Mouse (Mus musculus) forebrain, embryonic 12.5 days (tissue): ENCODE data around the gene Kncn. TPM values are rescaled to one million over a fixed set of nuclear protein-coding genes. Genes with fewer than 3 reads are reported as not detected.
A peak's percentile ranks its signal among the peaks of the same experiment; 100 is the strongest.

Experiments used
- ATAC-seq: fragments of 200-750 bp; cut with Nextera tagmentation; 2 replicates; pipeline ENCODE4 v1.8.0; 2017; ENCODE audit warnings: moderate TSS enrichment; ENCODE audit not compliant: low FRiP score
- H3K27ac ChIP-seq: fragments of 300-500 bp; sonication (generic); 2 replicates; pipeline ENCODE4 v1.5.1; 2016; ENCODE audit warnings: mild to moderate bottlenecking
- H3K27me3 ChIP-seq: fragments of 300-500 bp; sonication (generic); 2 replicates; pipeline ENCODE4 v1.6.1; 2016; ENCODE audit warnings: mild to moderate bottlenecking
- H3K36me3 ChIP-seq: fragments of 300-500 bp; sonication (generic); replicated peaks from 2 replicates; pipeline ENCODE4 v1.6.1; 2016; ENCODE audit warnings: mild to moderate bottlenecking
- H3K4me1 ChIP-seq: fragments of 300-500 bp; sonication (generic); 2 replicates; pipeline ENCODE4 v1.6.1; 2016
- H3K4me2 ChIP-seq: fragments of 300-500 bp; sonication (generic); 2 replicates; pipeline ENCODE4 v1.6.1; 2016; ENCODE audit warnings: mild to moderate bottlenecking, moderate library complexity
- H3K4me3 ChIP-seq: fragments of 300-500 bp; sonication (generic); replicated peaks from 2 replicates; pipeline ENCODE4 v1.5.1; 2016; ENCODE audit warnings: mild to moderate bottlenecking
- H3K9ac ChIP-seq: fragments of 300-500 bp; sonication (generic); 2 replicates; pipeline ENCODE4 v1.6.1; 2016; ENCODE audit warnings: mild to moderate bottlenecking
- H3K9me3 ChIP-seq: fragments of 300-500 bp; sonication (generic); 2 replicates; pipeline ENCODE4 v1.6.1; 2016
- WGBS: fragments of 180-500 bp; shearing (Covaris S2); methylation state at CpG from one replicate; pipeline ENCODE4 v1.1.7; 2016; 5-methylcytosine and 5-hydroxymethylcytosine counted together
- polyA plus RNA-seq: library from polyadenylated mRNA; unstranded; fragments of >200 nt; fragmentation: Nextera tagmentation; extraction: Ambion mirVana; gene quantifications from 2 replicates; pipeline ENCODE4 v1.2.1, GENCODE M21; 2016

Kncn gene
- polyA plus RNA-seq, 1 experiment from 2014 or later = not detected

DNA sequence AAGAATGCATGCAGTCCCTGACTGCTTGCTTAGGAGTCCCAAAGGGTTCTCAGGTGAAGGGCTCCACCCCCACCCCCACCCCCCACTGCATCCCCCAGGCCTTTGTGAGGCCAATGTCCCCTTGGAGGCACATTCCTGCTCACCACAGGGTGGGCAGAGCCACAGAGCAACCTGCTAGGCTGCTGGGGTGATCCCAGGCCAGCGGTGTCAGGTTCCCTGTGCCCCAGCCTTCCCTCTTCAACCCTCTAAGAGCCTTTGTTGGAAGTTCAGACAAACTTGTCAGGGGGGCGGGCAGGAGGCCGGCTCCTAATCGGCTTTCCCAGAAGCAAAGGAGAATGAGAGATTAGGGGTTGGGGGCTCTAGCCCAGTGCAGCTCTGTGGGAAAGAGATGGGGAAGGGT lies 27.4 kb downstream of the Kncn start:
- peaks cover 69% of the 10 kb centered on the region for H3K27me3 ChIP-seq
- ATAC-seq = no peak
- peaks cover 19% of the 10 kb centered on the region for H3K4me1 ChIP-seq
- H3K9me3 ChIP-seq = no peaks in the 10 kb centered on the region
- no peaks in the 10 kb centered on the region for H3K36me3 ChIP-seq
- no peak overlapping the region for H3K4me2 ChIP-seq
- H3K27ac ChIP-seq = no peak overlapping the region
- WGBS = 3% methylated on average over 4 of the region's 4 CpGs
- no peak overlapping the region for H3K9ac ChIP-seq
- H3K4me3 ChIP-seq = no peak overlapping the region

DNA sequence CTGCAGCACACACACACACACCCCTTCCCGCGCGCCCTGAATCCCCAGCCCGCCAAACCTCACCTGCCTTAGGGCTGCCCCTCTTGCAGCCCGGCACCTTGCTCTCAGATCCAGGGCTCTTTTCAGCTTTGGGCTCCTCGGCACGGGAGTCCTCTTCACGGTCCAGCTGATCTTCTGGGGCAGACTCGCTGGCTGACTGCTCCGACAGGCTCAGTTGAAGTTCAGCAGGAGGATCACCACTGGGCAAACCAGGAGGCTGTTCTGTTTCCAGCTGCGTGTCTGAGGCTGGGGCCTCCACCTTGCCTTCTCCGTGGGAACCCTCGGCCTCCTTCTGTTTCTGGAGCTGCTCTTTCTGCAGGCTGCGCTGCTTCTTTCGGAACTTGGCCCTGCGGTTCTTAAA lies 35.7 kb downstream of the Kncn start:
- Histone ChIP-seq H3K4me3 (no peak overlapping the region), H3K4me1 (peaks cover 3% of the 10 kb centered on the region), H3K27me3 (peaks cover 96% of the 10 kb centered on the region), H3K36me3 (no peaks in the 10 kb centered on the region), H3K27ac (no peak overlapping the region), H3K9me3 (no peaks in the 10 kb centered on the region), H3K4me2 (no peak overlapping the region), H3K9ac (no peak overlapping the region)
- 76% methylated on average over 16 of the region's 16 CpGs for WGBS
- ATAC-seq = no peak

DNA sequence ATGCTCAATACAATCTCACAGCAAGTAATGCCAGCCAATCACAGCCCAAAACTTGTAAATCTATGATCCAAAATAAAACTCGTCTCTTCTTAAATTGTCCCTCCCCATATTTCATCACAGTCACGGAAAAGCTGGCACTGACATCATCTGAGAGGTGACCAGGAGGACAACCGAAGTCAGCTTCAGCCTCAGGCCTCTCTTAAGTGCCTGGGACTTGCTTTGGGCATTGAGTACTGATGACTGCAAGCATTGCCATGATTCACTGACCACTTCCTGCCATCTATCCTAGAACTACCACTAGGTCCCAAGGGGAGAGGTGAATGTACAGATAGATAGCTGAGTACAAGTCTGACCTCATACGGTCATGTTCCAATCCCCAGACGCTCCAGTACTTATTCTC lies 38.5 kb downstream of the Kncn start:
- WGBS = 88% methylated on average over 5 of the region's 5 CpGs
- Histone ChIP-seq H3K36me3 (no peaks in the 10 kb centered on the region), H3K4me1 (peaks cover 3% of the 10 kb centered on the region), H3K27me3 (peaks cover 92% of the 10 kb centered on the region), H3K4me2 (no peak overlapping the region), H3K9me3 (no peaks in the 10 kb centered on the region), H3K27ac (no peak overlapping the region), H3K9ac (no peak overlapping the region), H3K4me3 (no peak overlapping the region)
- no peak for ATAC-seq

DNA sequence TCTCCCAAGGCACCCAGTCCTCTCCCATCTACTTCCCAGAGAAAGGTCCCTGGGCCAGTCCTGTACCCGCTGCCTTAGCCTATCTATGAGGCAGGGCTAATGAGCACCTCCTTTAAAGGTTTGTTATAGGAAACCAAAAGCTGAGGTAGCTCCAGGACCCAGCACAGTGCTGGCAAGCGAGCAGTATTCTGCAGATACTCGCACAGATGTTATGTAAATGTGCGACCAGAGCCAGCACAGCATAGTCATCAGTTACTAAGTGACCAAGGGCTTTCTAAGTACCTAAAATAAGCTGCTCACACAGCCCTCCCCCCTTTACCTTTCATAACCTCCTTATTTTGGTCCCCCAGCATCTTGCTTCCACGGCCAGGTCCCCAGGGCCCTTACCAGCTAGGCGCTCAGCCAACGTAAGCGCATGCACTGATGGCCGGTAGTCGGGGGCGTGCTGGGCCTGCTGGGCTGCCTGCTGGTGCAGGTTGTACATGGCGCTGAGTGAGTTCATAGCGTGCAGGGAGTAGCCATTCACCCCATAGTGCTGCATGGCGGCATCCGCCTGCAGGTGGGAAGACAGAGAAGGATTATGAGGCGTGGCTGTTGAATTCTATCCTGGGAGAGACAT lies 39.2 kb downstream of the Kncn start:
- no peaks in the 10 kb centered on the region for H3K4me1 ChIP-seq
- no peak for ATAC-seq
- H3K4me3 ChIP-seq = no peak overlapping the region
- peaks cover 92% of the 10 kb centered on the region for H3K27me3 ChIP-seq
- H3K4me2 ChIP-seq = no peak overlapping the region
- no peak overlapping the region for H3K27ac ChIP-seq
- no peaks in the 10 kb centered on the region for H3K36me3 ChIP-seq
- no peak overlapping the region for H3K9ac ChIP-seq
- H3K9me3 ChIP-seq = no peaks in the 10 kb centered on the region
- WGBS = 74% methylated on average over 16 of the region's 16 CpGs

DNA sequence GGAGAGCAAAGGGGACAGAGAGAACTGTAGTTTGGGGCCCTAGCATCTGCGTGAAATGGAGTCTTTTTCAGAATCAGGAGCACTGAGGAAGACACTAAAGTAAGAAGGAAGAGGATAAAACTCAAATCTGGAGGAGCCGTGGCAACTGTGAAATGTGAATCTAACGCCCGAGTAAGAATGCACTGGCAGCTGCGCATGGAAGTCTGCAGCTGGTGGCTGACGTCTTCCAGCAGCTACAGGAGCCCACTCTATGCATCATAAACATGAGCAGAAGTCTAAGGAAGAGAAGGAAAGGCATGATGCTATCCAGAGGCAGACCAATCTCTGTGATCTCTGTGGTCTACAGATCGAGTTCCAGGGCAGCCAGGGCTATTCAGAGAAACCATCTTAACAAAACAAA lies 43.4 kb downstream of the Kncn start:
- no peak overlapping the region for H3K4me3 ChIP-seq
- ATAC-seq = no peak
- no peaks in the 10 kb centered on the region for H3K4me1 ChIP-seq
- H3K9me3 ChIP-seq = no peaks in the 10 kb centered on the region
- H3K27me3 ChIP-seq = peaks cover 93% of the 10 kb centered on the region
- H3K9ac ChIP-seq = no peak overlapping the region
- no peak overlapping the region for H3K27ac ChIP-seq
- no peak overlapping the region for H3K4me2 ChIP-seq
- 68% methylated on average over 7 of the region's 7 CpGs for WGBS
- no peaks in the 10 kb centered on the region for H3K36me3 ChIP-seq

DNA sequence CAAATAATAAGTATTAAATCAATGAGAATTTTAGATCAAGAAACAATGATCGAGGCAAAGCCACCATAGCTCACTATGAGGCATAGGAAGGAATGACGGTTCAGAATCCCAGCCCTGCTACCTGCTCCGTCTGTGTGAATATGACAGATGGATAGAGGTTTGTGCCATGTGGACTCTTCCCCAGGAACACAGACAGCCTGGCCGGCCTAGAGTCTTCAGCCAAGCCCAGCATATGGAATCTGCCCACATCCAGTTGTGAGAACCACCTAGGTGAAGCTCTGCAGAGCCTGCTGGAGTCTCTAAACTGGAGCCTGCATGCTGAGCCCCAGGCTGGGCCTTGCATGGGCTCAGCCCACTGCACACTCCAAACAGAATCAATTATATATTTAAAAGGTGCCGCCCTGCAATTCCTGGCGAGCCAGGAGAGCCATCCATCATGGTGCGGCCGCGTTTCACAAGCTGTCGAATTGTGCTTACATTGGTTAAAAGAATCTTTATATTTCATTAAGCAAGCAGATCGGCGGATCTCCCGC lies 47.4 kb downstream of the Kncn start:
- peaks cover 15% of the 10 kb centered on the region for H3K4me1 ChIP-seq

DNA sequence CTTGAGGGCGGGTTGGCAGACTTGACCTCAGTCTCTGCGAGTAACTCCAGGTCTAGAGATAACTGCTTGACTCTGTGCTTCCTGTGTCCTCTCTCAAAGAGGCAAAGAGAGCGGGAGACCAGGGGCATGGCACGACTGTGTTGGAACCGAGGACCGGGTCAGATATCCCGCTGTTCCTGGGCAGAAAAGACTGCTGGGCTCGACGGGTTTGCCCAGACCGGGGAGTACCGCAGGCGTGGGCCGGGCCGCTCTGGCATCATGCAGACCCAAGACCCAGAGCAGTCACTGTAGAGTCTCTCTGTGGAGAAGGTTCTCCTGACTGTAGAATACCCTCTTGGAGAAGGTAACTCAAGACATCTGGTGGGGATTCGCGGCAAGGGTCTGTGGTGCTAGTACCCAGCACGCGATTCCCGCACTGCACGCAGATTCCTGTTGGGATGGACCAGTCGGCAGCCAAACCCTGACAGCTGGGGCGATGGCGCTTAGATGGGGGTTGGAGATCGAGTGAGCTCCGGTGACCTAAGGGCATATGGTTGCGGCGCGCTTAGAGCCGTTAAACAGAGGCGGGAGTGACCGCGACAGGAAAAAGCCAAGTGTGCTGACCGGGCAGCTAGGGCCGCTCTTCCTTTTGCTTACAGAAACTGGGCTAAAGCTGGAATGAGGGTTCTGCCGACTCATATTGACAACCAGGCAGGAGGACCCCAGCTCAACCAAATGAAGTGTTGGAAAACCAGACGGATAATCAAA lies 51.8 kb downstream of the Kncn start:
- Histone ChIP-seq H3K4me2 (peak overlapping the region; percentile 17), H3K27me3 (peaks cover 100% of the 10 kb centered on the region), H3K9me3 (no peaks in the 10 kb centered on the region), H3K4me3 (peak overlapping the region; percentile 10), H3K36me3 (no peaks in the 10 kb centered on the region), H3K27ac (no peak overlapping the region), H3K4me1 (peaks cover 43% of the 10 kb centered on the region), H3K9ac (no peak overlapping the region)
- no peak for ATAC-seq
- WGBS = under 1% methylated on average over 36 of the region's 36 CpGs

More for the DNA sequence above, 47.4 kb downstream of the Kncn start:
- Histone ChIP-seq H3K4me2 (no peak overlapping the region), H3K9ac (no peak overlapping the region), H3K4me3 (no peak overlapping the region), H3K27ac (no peak overlapping the region), H3K36me3 (no peaks in the 10 kb centered on the region), H3K27me3 (peaks cover 96% of the 10 kb centered on the region), H3K9me3 (no peaks in the 10 kb centered on the region)
- ATAC-seq = no peak
- WGBS = 57% methylated on average over 13 of the region's 13 CpGs

DNA sequence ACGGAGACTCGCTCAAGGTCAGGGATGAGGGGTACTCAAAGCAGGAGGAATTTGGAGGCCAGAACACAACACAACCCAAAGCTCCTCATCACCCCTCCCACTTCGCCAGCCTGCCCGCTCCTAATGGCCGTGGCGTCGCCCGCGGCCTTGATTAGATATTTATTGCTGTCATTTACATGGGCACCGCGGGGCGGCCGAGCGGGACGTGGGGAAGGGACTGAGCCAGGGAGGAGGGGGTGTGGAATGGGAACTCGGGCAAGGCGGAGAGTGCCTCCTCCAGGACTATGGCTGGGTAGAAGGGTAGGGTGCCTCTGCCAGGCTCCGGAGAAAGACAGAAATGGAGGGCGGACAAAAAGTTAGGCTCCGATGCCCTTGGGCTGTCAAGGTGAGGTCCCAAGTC lies 52.4 kb downstream of the Kncn start:
- no peak; the same call in 1 of the 2 replicates for ATAC-seq
- no peak overlapping the region for H3K27ac ChIP-seq
- no peaks in the 10 kb centered on the region for H3K9me3 ChIP-seq
- no peak overlapping the region for H3K9ac ChIP-seq
- peak overlapping the region; percentile 17 for H3K4me2 ChIP-seq
- peaks cover 100% of the 10 kb centered on the region for H3K27me3 ChIP-seq
- H3K4me3 ChIP-seq = peak overlapping the region; percentile 10; the same call in 1 of the 2 replicates
- H3K4me1 ChIP-seq = peaks cover 48% of the 10 kb centered on the region
- H3K36me3 ChIP-seq = no peaks in the 10 kb centered on the region
- WGBS = under 1% methylated on average over 20 of the region's 20 CpGs

DNA sequence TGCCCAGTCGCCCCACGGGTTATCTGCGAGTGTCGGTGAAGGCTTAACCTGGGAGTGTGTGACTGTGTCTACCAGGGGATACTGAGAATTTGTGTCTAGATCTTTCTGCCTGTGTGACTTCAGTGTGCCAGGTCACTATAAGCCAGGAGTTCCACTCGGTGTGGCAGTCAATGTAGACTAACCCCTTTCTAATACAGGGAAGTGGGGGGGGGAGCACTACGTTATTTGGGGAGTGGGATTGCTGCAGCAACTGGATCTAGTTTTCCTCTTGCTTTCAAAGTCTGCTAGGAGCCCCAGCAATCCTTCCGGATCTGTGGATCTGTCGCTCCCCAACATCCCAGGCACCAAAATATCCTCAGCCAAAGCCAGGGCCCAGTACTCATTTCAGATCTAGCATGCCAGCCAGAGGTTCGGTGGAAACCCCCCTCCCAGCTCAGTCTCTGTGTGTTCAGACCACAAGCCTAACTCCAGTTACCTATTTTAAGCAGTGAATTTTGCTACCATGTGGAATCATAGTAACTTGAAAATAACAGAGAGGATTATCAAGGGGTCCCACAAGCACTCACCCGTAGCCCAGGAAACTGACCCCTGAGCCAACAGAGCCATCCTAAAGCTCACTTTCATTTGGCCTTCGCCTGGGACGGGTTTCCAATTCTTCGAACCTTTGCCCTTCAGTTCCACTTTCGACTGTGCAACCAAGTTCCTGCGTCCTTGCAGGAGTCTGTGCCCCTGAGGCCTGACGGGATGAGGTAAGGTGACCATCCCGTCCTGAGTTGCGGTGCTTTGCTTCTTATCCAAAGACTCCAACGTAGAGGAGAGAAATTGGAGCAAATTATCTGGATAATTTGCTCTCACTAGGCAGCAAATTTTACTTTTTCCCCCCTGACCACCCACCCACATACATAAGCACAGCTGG lies 53.1 kb downstream of the Kncn start:
- H3K27me3 ChIP-seq = peaks cover 100% of the 10 kb centered on the region
- H3K36me3 ChIP-seq = no peaks in the 10 kb centered on the region
- H3K9ac ChIP-seq = no peak overlapping the region
- no peak for ATAC-seq
- H3K9me3 ChIP-seq = no peaks in the 10 kb centered on the region
- H3K4me2 ChIP-seq = peak overlapping the region; percentile 17; the same call in 1 of the 2 replicates
- H3K4me3 ChIP-seq = no peak overlapping the region
- WGBS = 3% methylated on average over 19 of the region's 19 CpGs
- no peak overlapping the region for H3K27ac ChIP-seq
- H3K4me1 ChIP-seq = peaks cover 52% of the 10 kb centered on the region

DNA sequence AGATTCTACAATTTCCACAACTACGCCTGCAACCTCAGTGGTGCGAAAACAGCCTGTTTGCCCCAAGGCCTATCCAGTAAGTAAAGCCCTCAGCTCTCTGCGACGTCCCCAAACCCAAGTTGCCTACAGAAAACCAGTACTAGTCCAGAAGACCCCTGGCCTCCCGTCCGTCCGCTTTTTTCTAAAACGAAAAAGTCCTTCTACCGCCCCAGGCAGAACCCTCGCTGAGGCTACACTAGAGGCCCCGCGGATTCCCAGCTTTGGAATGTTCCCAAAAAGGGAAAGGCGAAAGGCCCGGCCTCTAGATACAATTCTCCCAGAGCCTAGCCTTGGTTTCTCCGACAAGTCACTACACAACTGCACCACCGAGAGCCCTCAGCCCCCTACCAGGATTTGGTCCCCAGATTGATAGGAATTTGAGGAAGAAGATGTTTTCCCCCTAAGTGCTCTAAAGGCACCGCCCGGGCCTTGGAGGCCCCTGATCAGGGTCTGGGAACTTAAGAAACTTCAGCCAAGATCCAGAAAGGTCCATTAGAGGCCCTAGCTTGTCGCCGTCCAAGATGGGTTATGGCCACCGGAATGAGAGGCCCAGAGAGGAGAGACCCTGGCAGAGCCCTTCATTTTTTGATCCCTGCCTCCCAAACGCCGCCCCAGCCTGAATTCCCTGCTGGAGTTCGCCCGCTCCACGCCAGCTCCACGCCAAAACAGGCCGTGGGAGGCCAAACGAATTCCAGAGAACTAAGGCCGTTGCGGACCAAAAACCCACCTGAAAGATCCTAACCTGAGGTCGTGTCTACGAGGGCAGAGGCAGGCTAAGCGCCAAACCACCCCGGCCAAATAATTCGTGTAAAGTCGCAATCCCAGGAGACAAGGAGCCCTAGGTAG lies 54.3 kb downstream of the Kncn start:
- WGBS = under 1% methylated on average over 37 of the region's 37 CpGs

More for the DNA sequence above, 54.3 kb downstream of the Kncn start:
- H3K27me3 ChIP-seq = peaks cover 100% of the 10 kb centered on the region
- peak overlapping the region; percentile 40; the same call in 1 of the 2 replicates for H3K4me3 ChIP-seq
- H3K27ac ChIP-seq = no peak overlapping the region
- peaks cover 55% of the 10 kb centered on the region for H3K4me1 ChIP-seq
- no peak for ATAC-seq
- H3K36me3 ChIP-seq = no peaks in the 10 kb centered on the region
- no peak overlapping the region for H3K9ac ChIP-seq
- H3K9me3 ChIP-seq = no peaks in the 10 kb centered on the region
- peak overlapping the region; percentile 59 for H3K4me2 ChIP-seq
